Mouse (Mus musculus): ENCODE data around the gene Rrm2.

The Rrm2 gene

GRCm38 (mm10) chr12:24750521-24750920, 42.5 kb downstream of the Rrm2 start:
- DNase-seq (ENCODE audit: low spot score in 2 of 2): no peak

DNA sequence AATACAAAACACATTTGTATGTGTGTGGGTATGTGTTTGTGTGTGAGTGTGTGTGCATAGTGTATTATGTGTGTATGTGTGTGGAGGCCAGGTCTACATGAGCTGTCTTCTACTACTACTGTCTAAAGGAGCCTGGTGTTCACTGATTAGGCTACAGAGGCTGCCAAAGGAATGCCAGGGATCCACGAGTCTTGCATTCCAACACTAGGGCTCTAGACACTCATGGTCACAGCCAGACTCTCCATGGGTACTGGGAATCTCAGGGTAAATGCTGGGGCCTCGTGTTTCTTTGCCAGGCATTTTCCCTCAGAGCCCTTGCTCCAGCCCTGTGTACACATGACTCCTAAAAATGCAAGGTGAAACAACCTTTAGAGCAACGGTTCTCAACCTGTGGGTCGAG, 45.6 kb downstream of the Rrm2 start:
- DNase-seq (ENCODE audit: low spot score in 2 of 2): no peak

DNA sequence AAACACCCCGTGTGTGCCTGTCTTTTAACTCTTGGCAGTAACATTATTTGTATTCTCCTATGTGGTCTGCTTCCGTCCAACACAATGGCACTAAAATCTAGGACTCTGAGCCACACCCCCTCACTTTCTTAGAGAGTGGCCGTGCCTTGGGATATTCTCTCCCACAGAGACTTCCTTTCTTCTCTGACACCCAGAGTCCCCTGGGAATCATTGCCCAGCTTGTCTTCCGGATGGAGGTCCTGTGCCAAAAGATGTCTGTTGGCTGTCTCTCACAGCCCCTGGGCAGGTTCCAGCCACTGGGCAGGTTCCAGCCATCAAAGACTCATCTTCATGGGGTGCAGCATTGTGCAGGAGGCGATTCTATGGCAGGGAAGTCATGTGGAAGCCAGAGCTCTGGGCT, 46.7 kb downstream of the Rrm2 start:
- DNase-seq (ENCODE audit: low spot score in 2 of 2): no peak

- no peak for DNase-seq (ENCODE audit: low spot score in 2 of 2)
Observed at GRCm38 (mm10) chr12:24755471-24755870, 47.4 kb downstream of the Rrm2 start.

GRCm38 (mm10) chr12:24757387-24757786, 49.3 kb downstream of the Rrm2 start:
- no peak for DNase-seq (ENCODE audit: low spot score in 2 of 2)

DNA sequence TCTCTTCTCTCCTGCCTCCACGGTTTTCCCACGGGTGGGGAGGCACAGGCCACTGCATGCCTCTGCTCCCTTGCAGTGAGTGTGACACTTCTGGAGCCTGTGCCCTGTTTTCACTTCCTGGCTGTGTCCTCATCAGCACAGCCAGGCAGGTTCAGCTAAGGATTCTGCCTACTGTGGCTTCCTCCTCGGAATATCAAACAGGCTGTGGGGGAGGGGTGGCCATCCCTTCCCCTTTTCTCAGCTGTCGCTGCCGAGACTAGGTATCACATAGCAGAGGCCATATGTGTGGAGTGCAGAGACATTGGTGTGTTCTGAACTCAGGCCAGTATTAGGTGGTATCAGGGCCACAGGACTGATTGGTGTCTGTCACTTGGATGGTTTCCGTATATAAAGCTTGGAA, 50.3 kb downstream of the Rrm2 start:
- peak in 1 of 2 experiments; percentile 37 for DNase-seq (ENCODE audit: low spot score in 2 of 2)

GRCm38 (mm10) chr12:24762253-24762652, 54.2 kb downstream of the Rrm2 start:
- DNase-seq (ENCODE audit: low spot score in 2 of 2): no peak

Measured in spleen, postnatal 10 days (tissue).